Mouse (Mus musculus) lung, postnatal 0 days (tissue): Measurements from ENCODE around the gene Ttc22. TPM values are rescaled to one million over a fixed set of nuclear protein-coding genes. Genes with fewer than 3 reads are reported as not detected.

Source experiments
- ATAC-seq: fragments of 200-750 bp; cut with Nextera tagmentation; 2 replicates; pipeline ENCODE4 v1.8.0; 2017; ENCODE audit warnings: moderate library complexity
- DNase-seq: peaks from one replicate; pipeline ENCODE4 v3.0.0-alpha.2; 2016; ENCODE audit warnings: low spot score
- H3K27ac ChIP-seq: fragments of 300-500 bp; sonication (generic); 2 replicates; pipeline ENCODE4 v1.5.1; 2014; ENCODE audit warnings: antibody characterized with exemption, mild to moderate bottlenecking, low read length, mixed read lengths
- H3K27me3 ChIP-seq: fragments of 300-500 bp; sonication (generic); replicated peaks from 2 replicates; pipeline ENCODE4 v1.6.1; 2014; ENCODE audit warnings: low read length, mixed read lengths; ENCODE audit not compliant: insufficient read depth
- H3K36me3 ChIP-seq: fragments of 300-500 bp; sonication (generic); 2 replicates; pipeline ENCODE4 v1.6.1; 2014; ENCODE audit warnings: low read length, mixed read lengths; ENCODE audit not compliant: insufficient read depth
- H3K4me1 ChIP-seq: fragments of 300-500 bp; sonication (generic); 2 replicates; pipeline ENCODE4 v1.6.1; 2014; ENCODE audit warnings: antibody characterized with exemption, low read depth, low read length, mixed read lengths; ENCODE audit not compliant: insufficient read depth
- H3K4me2 ChIP-seq: fragments of 300-500 bp; sonication (generic); replicated peaks from 2 replicates; pipeline ENCODE4 v1.6.1; 2014; ENCODE audit warnings: low read depth, mild to moderate bottlenecking, low read length, moderate library complexity, mixed read lengths
- H3K4me3 ChIP-seq: fragments of 300-500 bp; sonication (generic); 2 replicates; pipeline ENCODE4 v1.5.1; 2014; ENCODE audit warnings: low read depth, low read length
- H3K9ac ChIP-seq: fragments of 300-500 bp; sonication (generic); replicated peaks from 2 replicates; pipeline ENCODE4 v1.6.1; 2014; ENCODE audit warnings: low read depth, mild to moderate bottlenecking
- H3K9me3 ChIP-seq: fragments of 300-500 bp; sonication (generic); 2 replicates; pipeline ENCODE4 v1.6.1; 2016; ENCODE audit warnings: low read length, mixed read lengths
- CTCF ChIP-seq: IDR thresholded peaks from 2 replicates; pipeline ENCODE4 v1.5.1; 2016; ENCODE audit warnings: antibody characterized with exemption, mild to moderate bottlenecking
- EP300 ChIP-seq: IDR thresholded peaks from 2 replicates; pipeline ENCODE4 v1.6.1; 2016; ENCODE audit warnings: antibody characterized with exemption, mild to moderate bottlenecking, control low read depth
- WGBS: fragments of 180-500 bp; shearing (Covaris S2); extraction: QIAGEN DNeasy Blood & Tissue Kit; methylation state at CpG from one replicate; pipeline ENCODE4 v1.1.7; 2014; 5-methylcytosine and 5-hydroxymethylcytosine counted together
- polyA plus RNA-seq: library from polyadenylated mRNA; unstranded; fragments of >200 nt; fragmentation: Nextera tagmentation; extraction: Ambion mirVana; gene quantifications from 2 replicates; pipeline ENCODE4 v1.2.1, GENCODE M21; 2015

Ttc22 gene
- polyA plus RNA-seq, 1 experiment from 2014 or later: 2.2 TPM

DNA sequence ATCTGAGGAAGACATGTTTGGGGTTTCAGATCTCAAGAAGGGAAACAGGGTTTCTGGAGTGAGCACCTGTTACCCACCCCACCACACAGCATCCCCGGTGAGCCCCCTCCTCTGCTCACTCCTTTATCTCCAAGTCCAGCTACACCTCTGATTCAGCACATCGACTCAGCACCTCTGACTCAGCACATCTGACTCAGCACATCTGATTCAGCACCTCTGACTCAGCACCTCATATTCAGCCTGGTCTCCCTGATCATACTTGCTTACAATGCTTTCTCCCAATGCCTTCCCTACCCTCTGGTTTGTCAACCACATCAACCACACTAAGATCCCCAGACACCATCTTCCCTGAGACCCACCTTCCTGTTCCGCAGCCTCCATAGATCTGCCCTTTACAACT, 8.7 kb upstream of the Ttc22 start:
- no peak overlapping the region for H3K4me2 ChIP-seq

DNA sequence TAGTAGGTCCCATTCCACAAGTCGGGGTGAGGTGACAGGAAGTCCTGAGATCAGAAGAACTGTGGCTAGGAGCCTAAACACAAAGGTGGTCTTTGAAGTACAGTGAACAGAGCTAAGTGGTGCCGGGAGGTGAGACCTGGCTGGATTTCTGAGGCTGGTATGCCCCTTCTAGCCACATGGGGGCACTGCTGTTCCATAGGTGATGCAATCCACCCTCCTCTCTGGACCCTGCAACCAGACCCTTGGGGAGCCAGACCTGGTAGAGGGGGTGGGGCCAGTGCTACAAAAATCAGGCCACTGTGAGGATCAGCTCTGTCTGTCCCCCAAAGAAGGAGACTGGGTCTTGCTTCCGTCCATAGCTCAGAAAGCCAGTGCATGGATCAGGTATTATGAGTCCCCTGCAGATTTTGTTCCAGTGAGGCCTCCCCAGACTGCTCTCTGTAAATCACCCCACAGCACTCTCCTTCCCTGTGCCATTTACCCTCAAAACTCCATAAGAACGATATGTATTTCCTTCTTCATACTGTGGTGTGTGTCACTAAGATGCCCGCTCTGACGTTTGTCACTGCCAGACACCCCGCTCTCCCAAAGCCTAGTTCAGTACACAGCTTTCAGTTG, 7.9 kb upstream of the Ttc22 start:
- WGBS: 40% methylated on average over 7 of the region's 7 CpGs
- DNase-seq: peak; percentile 66
- Histone ChIP-seq H3K4me3 (no peak overlapping the region), H3K9ac (no peak overlapping the region), H3K9me3 (no peaks in the 10 kb centered on the region), H3K36me3 (no peaks in the 10 kb centered on the region), H3K4me2 (no peak overlapping the region), H3K27me3 (peaks cover 5% of the 10 kb centered on the region; the same call in 1 of the 2 replicates), H3K4me1 (peaks cover 3% of the 10 kb centered on the region; the same call in 1 of the 2 replicates), H3K27ac (no peak overlapping the region)
- peak; percentile 59 for ATAC-seq
- TF ChIP-seq CTCF (peak; percentile 94), EP300 (no peak)

More for the DNA sequence above, 8.7 kb upstream of the Ttc22 start:
- ATAC-seq: no peak
- no peaks in the 10 kb centered on the region for H3K36me3 ChIP-seq
- H3K9me3 ChIP-seq: no peaks in the 10 kb centered on the region
- peaks cover 5% of the 10 kb centered on the region; the same call in 1 of the 2 replicates for H3K27me3 ChIP-seq
- DNase-seq: no peak
- H3K27ac ChIP-seq: no peak overlapping the region
- H3K4me3 ChIP-seq: no peak overlapping the region
- TF ChIP-seq EP300: no peak
- TF ChIP-seq CTCF: no peak
- WGBS: 66% methylated on average over 3 of the region's 3 CpGs
- no peak overlapping the region for H3K9ac ChIP-seq
- H3K4me1 ChIP-seq: peaks cover 3% of the 10 kb centered on the region; the same call in 1 of the 2 replicates

DNA sequence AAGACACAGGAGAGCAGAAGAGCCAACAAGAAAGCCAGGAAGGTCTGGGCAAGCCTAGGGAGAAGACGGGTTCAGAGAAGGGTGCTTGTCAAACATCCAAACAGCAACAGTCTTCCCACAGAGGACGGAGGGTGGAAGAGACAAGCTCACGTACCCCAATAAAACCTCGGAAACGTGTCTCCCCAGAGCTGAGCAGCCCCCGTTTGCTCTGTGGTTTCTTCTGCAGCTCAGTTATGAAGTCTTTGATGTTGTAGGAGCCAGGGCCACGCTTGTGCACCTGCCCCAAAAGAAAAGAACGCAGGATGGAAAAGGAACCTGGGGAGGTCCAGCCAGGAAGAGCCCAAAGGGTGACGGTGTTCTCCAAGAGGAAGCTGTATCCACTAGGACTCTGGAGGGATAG, 7.4 kb upstream of the Ttc22 start:
- ATAC-seq (no peak), DNase-seq (no peak)
- Histone ChIP-seq H3K36me3 (no peaks in the 10 kb centered on the region), H3K4me3 (no peak overlapping the region), H3K9me3 (no peaks in the 10 kb centered on the region), H3K4me2 (no peak overlapping the region), H3K27ac (no peak overlapping the region), H3K9ac (no peak overlapping the region), H3K27me3 (peaks cover 5% of the 10 kb centered on the region; the same call in 1 of the 2 replicates), H3K4me1 (peaks cover 3% of the 10 kb centered on the region; the same call in 1 of the 2 replicates)
- 78% methylated on average over 9 of the region's 9 CpGs for WGBS
- TF ChIP-seq EP300 (no peak), CTCF (no peak)

DNA sequence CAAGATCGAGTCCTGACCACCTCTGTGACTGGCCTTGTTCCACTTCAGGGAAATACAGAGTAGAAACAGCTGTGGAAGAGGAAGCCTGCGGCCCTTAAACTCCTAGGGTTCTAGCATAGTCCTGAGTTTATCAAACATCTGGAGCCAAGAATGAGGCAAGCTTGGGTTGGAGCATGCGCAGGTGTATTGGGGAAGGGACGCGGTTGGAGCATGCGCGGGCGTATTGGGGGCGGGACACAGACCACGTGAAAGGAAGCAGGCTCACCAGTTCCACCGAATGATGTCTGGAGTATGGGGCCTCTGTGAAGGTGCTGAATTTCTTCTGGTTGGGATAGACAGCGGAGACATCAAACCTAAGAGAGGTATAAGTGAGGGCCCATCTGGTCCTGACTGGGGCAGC, 6.6 kb upstream of the Ttc22 start:
- Histone ChIP-seq H3K27ac (no peak overlapping the region), H3K27me3 (peaks cover 5% of the 10 kb centered on the region; the same call in 1 of the 2 replicates), H3K4me2 (no peak overlapping the region), H3K4me3 (no peak overlapping the region), H3K4me1 (peaks cover 3% of the 10 kb centered on the region; the same call in 1 of the 2 replicates), H3K36me3 (no peaks in the 10 kb centered on the region), H3K9me3 (no peaks in the 10 kb centered on the region), H3K9ac (no peak overlapping the region)
- DNase-seq: no peak
- no peak for TF ChIP-seq CTCF
- no peak for TF ChIP-seq EP300
- ATAC-seq: no peak
- 78% methylated on average over 12 of the region's 12 CpGs for WGBS

DNA sequence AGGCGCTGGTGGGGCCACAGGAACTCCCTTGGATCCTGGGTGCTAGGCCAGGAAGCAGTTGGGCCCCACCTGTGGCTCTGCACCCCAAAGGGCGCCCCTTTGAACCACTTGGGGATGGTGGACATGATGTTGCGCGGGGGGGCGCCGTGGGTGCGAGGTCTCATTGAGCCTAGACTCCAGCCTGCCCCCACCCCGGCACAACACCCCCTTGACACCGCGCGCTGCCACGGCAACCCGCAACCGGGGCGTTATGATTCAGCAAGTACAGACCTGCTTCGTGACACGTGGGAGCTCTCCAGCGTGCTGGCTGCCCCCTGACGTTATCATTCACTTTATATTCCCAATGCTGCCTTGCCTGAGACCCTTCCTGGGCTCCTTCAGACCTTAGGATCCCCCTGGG, 5.2 kb upstream of the Ttc22 start, which contains the start of gene Lexm:
Lexm (minus strand) TSS at position 186 of the 400 bp plus-strand sequence.
- Histone ChIP-seq H3K4me3 (no peak within 1 kb of the TSS), H3K9me3 (no peaks in the 10 kb centered on the region), H3K4me2 (peak within 1 kb of the TSS; percentile 19; the same call in 1 of the 2 replicates), H3K36me3 (no peaks in the 10 kb centered on the region), H3K27me3 (peaks cover 5% of the 10 kb centered on the region; the same call in 1 of the 2 replicates), H3K4me1 (peaks cover 3% of the 10 kb centered on the region; the same call in 1 of the 2 replicates), H3K9ac (no peak within 1 kb of the TSS), H3K27ac (no peak within 1 kb of the TSS)
- DNase-seq (no peak), ATAC-seq (peak; percentile 26; the same call in 1 of the 2 replicates)
- TF ChIP-seq CTCF: no peak
- TF ChIP-seq EP300: no peak
- WGBS: 1% methylated on average over 17 of the region's 19 CpGs

DNA sequence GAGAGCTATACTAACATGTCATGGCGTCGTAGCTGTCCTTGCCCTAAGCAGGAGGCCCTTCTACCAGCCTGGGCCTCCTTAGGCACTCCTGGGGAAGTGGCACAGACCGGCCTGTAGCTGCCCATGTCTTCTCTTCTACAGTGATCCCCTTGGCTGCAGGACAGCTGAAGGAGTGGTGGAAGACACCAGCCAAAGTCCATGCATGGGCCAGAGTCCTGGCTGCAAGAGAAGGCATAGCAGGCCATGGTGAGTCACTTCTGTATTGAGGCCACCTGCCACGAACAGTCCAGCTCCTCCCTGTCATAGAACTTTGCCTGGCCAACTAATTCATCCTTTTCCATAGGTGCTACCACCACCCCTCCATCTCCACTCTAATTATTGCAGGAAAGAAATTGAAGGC, 3.3 kb upstream of the Ttc22 start:
- H3K4me3 ChIP-seq: no peak overlapping the region
- no peaks in the 10 kb centered on the region for H3K36me3 ChIP-seq
- H3K9ac ChIP-seq: no peak overlapping the region
- H3K4me1 ChIP-seq: peaks cover 3% of the 10 kb centered on the region; the same call in 1 of the 2 replicates
- TF ChIP-seq CTCF (no peak), EP300 (no peak)
- no peak for ATAC-seq
- WGBS: 81% methylated on average over 4 of the region's 4 CpGs
- H3K4me2 ChIP-seq: no peak overlapping the region
- H3K27ac ChIP-seq: no peak overlapping the region
- no peaks in the 10 kb centered on the region for H3K9me3 ChIP-seq
- no peak for DNase-seq
- peaks cover 14% of the 10 kb centered on the region for H3K27me3 ChIP-seq
